Mouse (Mus musculus) CH12.LX (cell line): Measurements from ENCODE around the gene Fam107b. TPM values are rescaled to one million over a fixed set of nuclear protein-coding genes. Genes with fewer than 3 reads are reported as not detected.
"Not testable (repeated sequence)": the region's sequence is repeated elsewhere in the genome, so short reads cannot be mapped to it uniquely, and the experiment has no call there.

Experiments
- DNase-seq: peaks from one replicate; pipeline ENCODE4 v3.0.0-alpha.2; 2013; ENCODE audit errors: extremely low read depth
- H3K27ac ChIP-seq: 2 replicates; pipeline ENCODE4 v1.5.1; 2012; ENCODE audit warnings: low read depth, mild to moderate bottlenecking, control low read depth, moderate library complexity; ENCODE audit not compliant: insufficient read depth
- H3K27me3 ChIP-seq: replicated peaks from 2 replicates; pipeline ENCODE3; 2012; ENCODE audit warnings: inconsistent platforms
- H3K36me3 ChIP-seq, 2 experiments: replicated peaks in 1 of 2; 2 replicates each; pipeline versions ENCODE3 to v1.6.1; 2012; ENCODE audit warnings: inconsistent platforms in 1 of 2, low read length in 1 of 2, mild to moderate bottlenecking in 1 of 2, mixed read lengths in 1 of 2, moderate library complexity in 1 of 2; ENCODE audit not compliant: control insufficient read depth in 1 of 2, insufficient read depth in 1 of 2
- H3K4me1 ChIP-seq, 2 experiments: 2 replicates each; pipeline ENCODE4 v1.6.1; 2012; ENCODE audit warnings: inconsistent platforms in 1 of 2, moderate library complexity in 1 of 2; ENCODE audit not compliant: insufficient read depth in 2 of 2, control insufficient read depth in 1 of 2
- H3K4me2 ChIP-seq: 2 replicates; pipeline ENCODE4 v1.6.1; 2012; ENCODE audit warnings: low read depth, mild to moderate bottlenecking, control low read depth; ENCODE audit not compliant: poor library complexity, insufficient read depth, severe bottlenecking
- H3K4me3 ChIP-seq, 3 experiments: fragments of 150-350 bp in 1 of 3; sonication (generic) in 1 of 3; replicated peaks in 1 of 3; 2 replicates each; pipeline versions ENCODE3 to v1.5.1; 2011 to 2012; ENCODE audit warnings: low read depth in 2 of 3, low read length in 2 of 3, mild to moderate bottlenecking in 2 of 3, moderate library complexity in 2 of 3, control low read depth in 1 of 3, improper control_type of control experiment in 1 of 3, inconsistent platforms in 1 of 3, mixed read lengths in 1 of 3; ENCODE audit not compliant: poor library complexity in 1 of 3
- H3K79me2 ChIP-seq: replicated peaks from 2 replicates; pipeline ENCODE4 v1.6.1; 2012; ENCODE audit warnings: mild to moderate bottlenecking, moderate library complexity; ENCODE audit not compliant: control insufficient read depth, poor library complexity, insufficient read depth, severe bottlenecking; ENCODE audit errors: extremely low read depth
- H3K9ac ChIP-seq: 2 replicates; pipeline ENCODE4 v1.6.1; 2012; ENCODE audit warnings: low read depth, mild to moderate bottlenecking, control low read depth, moderate library complexity; ENCODE audit not compliant: insufficient read depth
- H3K9me3 ChIP-seq: replicated peaks from 2 replicates; pipeline ENCODE3; 2012; ENCODE audit warnings: low read length, inconsistent platforms, mixed read lengths
- EP300 ChIP-seq: IDR thresholded peaks from 2 replicates; pipeline ENCODE4 v1.6.1; 2011; ENCODE audit warnings: low read length, improper control_type of control experiment
- HCFC1 ChIP-seq: IDR thresholded peaks from 2 replicates; pipeline ENCODE4 v1.6.1; 2012; ENCODE audit warnings: low read depth, mild to moderate bottlenecking, inconsistent platforms, low read length, improper control_type of control experiment
- JUN ChIP-seq: IDR thresholded peaks from 2 replicates; pipeline ENCODE4 v1.6.1; 2011; ENCODE audit warnings: low read depth, mild to moderate bottlenecking, low read length, improper control_type of control experiment, moderate library complexity; ENCODE audit not compliant: insufficient read depth
- MAFK ChIP-seq: IDR thresholded peaks from 2 replicates; pipeline ENCODE4 v1.6.1; 2011; ENCODE audit warnings: low read length, improper control_type of control experiment; ENCODE audit not compliant: insufficient replicate concordance
- MAX ChIP-seq: IDR thresholded peaks from 2 replicates; pipeline ENCODE4 v1.6.1; 2011; ENCODE audit warnings: low read length, improper control_type of control experiment
- MEF2A ChIP-seq: IDR thresholded peaks from 2 replicates; pipeline ENCODE4 v1.6.1; 2014; ENCODE audit warnings: low read depth, mild to moderate bottlenecking, inconsistent platforms, low read length, improper control_type of control experiment, borderline replicate concordance
- NRF1 ChIP-seq: IDR thresholded peaks from 2 replicates; pipeline ENCODE4 v1.6.1; 2014; ENCODE audit warnings: low read depth, mild to moderate bottlenecking, inconsistent platforms, low read length, improper control_type of control experiment, moderate library complexity
- POLR2AphosphoS2 ChIP-seq: IDR thresholded peaks from 2 replicates; pipeline ENCODE4 v1.6.1; 2011; ENCODE audit warnings: low read depth, low read length, improper control_type of control experiment
- SIN3A ChIP-seq: IDR thresholded peaks from 2 replicates; pipeline ENCODE4 v1.6.1; 2012; ENCODE audit warnings: low read length, improper control_type of control experiment, inconsistent platforms
- SMC3 ChIP-seq: IDR thresholded peaks from 2 replicates; pipeline ENCODE4 v1.6.1; 2011; ENCODE audit warnings: low read depth, low read length, improper control_type of control experiment
- ZC3H11A ChIP-seq: IDR thresholded peaks from 2 replicates; pipeline ENCODE4 v1.6.1; 2012; ENCODE audit warnings: low read depth, mild to moderate bottlenecking, inconsistent platforms, low read length, improper control_type of control experiment
- ZNF384 ChIP-seq: IDR thresholded peaks from 2 replicates; pipeline ENCODE4 v1.6.1; 2012; ENCODE audit warnings: low read depth, low read length, improper control_type of control experiment, inconsistent platforms
- dilution Hi-C: fragments of 300-500 bp; cut with MboI; formaldehyde crosslinking; loops from 2 replicates; pipeline ENCODE4 v1.14.3; 2020; ENCODE audit warnings: low sequenced_read_pairs; ENCODE audit not compliant: extremely low pct_unique_long_range_greater_than_20kb, extremely low pct_ligation_motif_present
- in situ Hi-C: fragments of 300-500 bp; cut with MboI; formaldehyde crosslinking; loops from 3 replicates; pipeline ENCODE4 v1.14.3; 2019; ENCODE audit warnings: low sequenced_read_pairs, low pct_ligation_motif_present, low pct_unique_long_range_greater_than_20kb, mixed read lengths
- polyA plus RNA-seq: library from polyadenylated mRNA; unstranded; fragments of >175 nt; gene quantifications from 2 replicates; pipeline ENCODE4 v1.2.1, GENCODE M21; 2012; ENCODE audit warnings: low read depth; ENCODE audit not compliant: insufficient read length
- total RNA-seq, 2 experiments: library from RNA; depleted of rRNA; stranded (reverse); fragments of 300-350 nt in 1 of 2; fragments of >200 nt in 1 of 2; gene quantifications; 2 replicates each; pipeline ENCODE4 v1.2.3; 2012 to 2014

Fam107b gene
- total and polyA plus RNA-seq, 3 experiments, result 42.6 to 113 (median 71.7) TPM

DNA sequence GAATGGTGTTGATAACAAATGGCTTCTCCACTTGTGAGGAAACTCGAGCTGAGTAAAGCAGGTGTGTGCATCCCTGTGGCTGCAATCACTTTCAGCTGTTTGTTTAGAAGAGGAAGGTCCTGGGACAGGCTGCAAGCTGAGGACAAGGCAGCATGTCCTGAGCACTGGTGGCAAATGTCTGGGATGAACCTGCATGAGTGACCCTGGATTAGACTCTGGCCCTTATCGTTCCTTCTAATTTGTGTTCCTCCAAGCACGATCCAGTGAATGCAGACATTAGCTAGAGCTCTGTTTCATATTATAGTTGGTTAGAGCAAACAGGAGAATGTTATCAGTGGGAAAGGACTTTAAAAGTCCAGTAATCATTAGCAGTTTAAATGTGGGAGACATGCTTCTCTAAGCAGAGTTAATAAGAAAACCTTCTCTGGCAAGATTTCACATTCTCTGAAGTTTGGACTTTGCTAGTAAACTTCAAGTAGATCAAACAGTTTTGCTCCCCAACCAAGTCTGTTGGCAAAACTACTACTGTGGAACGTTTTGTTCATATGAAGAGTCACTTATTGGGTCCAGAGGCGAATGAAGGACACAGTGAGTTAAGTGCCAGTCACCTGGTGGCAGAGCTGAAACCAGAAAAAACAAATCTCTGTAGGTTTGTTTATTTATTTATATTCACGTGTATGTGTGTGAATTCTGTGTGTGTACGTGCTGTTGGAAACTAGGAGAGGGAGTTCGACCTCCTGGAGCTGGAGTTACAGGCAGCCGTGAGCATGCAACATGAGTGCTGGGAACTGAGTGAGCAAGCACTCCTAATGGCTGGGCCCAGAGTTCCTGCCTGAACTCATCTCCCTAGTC is 134.2 kb downstream of the Fam107b start (continued):
- no peak for TF ChIP-seq POLR2AphosphoS2
- no peak for TF ChIP-seq ZC3H11A

DNA sequence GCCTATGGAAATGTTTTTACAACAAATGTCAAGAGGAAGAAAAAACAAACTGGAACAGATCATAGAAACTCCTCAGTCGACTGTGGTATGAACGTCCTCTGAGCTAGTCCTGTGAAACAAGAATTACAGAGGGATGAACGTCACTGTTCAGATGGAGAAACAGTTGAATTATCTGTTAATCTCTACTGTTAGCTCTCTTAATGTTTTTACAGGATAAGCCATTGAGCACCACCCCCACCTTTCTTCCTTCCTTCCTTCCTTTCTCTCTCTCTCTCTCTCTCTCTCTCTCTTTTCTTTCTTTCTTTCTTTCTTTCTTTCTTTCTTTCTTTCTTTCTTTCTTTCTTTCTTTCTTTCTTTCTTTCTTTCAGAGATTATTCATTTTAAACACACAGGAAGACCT is 135.0 kb downstream of the Fam107b start:
- DNase-seq, H3K36me3 ChIP-seq, H3K4me3 ChIP-seq, dilution Hi-C loops, H3K79me2 ChIP-seq, H3K4me2 ChIP-seq, H3K27ac ChIP-seq, H3K9ac ChIP-seq, H3K9me3 ChIP-seq, in situ Hi-C loops, H3K27me3 ChIP-seq: not testable (repeated sequence)
- peaks cover 4 to 21% of the 10 kb centered on the region in 2 experiments; a peak in 2 of 4 replicates for H3K4me1 ChIP-seq

DNA sequence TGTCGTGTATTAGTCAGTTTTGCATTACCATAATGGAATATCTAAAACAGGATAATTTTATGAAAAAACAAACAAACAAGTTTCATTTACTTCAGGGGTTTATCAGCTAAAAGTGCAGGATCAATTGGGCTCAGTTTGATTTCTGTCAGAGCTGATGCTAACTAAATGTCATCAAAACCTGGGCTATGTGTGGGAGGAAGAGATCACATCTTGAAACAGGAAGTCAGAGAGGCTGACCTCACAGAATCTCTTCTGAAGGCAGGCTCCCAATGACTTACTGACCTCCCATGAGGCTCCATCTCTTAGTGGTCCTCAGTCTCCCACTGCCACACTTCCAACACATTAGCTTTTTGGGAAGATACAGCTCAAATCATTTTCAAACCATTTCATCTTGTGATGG is 136.9 kb downstream of the Fam107b start:
- DNase-seq, result no peak
- Histone ChIP-seq H3K4me3 (no peak overlapping the region), H3K4me1 (peaks cover 4 to 17% of the 10 kb centered on the region in 2 experiments; a peak in 2 of 4 replicates), H3K4me2 (no peak overlapping the region), H3K27me3 (no peaks in the 10 kb centered on the region), H3K9ac (no peak overlapping the region), H3K9me3 (no peaks in the 10 kb centered on the region), H3K79me2 (no peaks in the 10 kb centered on the region), H3K36me3 (no peaks in the 10 kb centered on the region), H3K27ac (no peak overlapping the region)
- TF ChIP-seq JUN, result no peak
- TF ChIP-seq SIN3A, result no peak
- TF ChIP-seq MAFK, result no peak
- no peak for TF ChIP-seq HCFC1
- TF ChIP-seq NRF1, result no peak
- TF ChIP-seq MAX, result no peak
- in situ Hi-C loops (no loop called here), dilution Hi-C loops (no loop called here)

DNA sequence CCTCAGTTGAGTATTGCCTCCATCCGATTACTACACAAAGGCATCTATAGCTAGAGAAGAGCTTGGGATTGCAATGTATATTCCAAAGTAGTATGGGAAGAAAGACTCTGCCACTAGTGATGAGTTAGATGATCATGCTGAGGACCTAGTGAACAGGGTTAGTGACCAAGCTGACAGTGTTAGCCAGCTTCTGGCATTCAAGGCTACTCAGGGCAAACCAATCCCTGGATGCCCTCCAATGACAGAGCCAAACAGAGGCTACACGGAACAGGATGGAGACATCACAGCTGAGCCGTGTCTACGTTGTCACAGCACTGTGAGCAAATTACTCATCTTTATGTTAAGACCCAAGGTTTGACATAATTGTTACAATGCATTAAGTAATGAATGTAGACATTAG is 138.3 kb downstream of the Fam107b start:
- H3K4me2 ChIP-seq, result no peak overlapping the region
- peaks cover 2% of the 10 kb centered on the region for H3K79me2 ChIP-seq
- TF ChIP-seq EP300 (no peak), SMC3 (no peak), MEF2A (no peak), ZNF384 (no peak)
- peaks cover 1 to 17% of the 10 kb centered on the region in 2 experiments; a peak in 2 of 4 replicates for H3K4me1 ChIP-seq
- no peak overlapping the region for H3K9ac ChIP-seq
- dilution Hi-C loops (no loop called here), in situ Hi-C loops (no loop called here)
- no peak for DNase-seq
- no peaks in the 10 kb centered on the region for H3K27me3 ChIP-seq
- H3K9me3 ChIP-seq, result no peaks in the 10 kb centered on the region
- no peak overlapping the region for H3K27ac ChIP-seq
- no peaks in the 10 kb centered on the region for H3K36me3 ChIP-seq
- no peak overlapping the region for H3K4me3 ChIP-seq
